ENCODE assay signal across 19 mouse cellular contexts in genomic region chr2:159853891-159854665, GRCm38 (mm10).
DNase-seq lines count a peak whose midpoint lies in the region; ATAC-seq lines count a peak whose summit lies in the region.
"Had no signal": no experiment of that assay in that cellular context is flagged by ENCODE, and none has a peak within 500 bp of the region (broad histone marks: within the 10 kb centered on the region; RNA-seq: fewer than 3 reads in every experiment).

No protein-coding gene starts in this region.

- intact Hi-C loops in gastrocnemius, postnatal 36 days (cut with DNase I), result no loop called here

- no peak overlapping the region for H3K4me2 ChIP-seq in liver, embryonic 12.5 days
- H3K4me2 ChIP-seq: hindbrain, embryonic 13.5 days; limb, embryonic 15.5 days; lung, embryonic 15.5 days; neural tube, embryonic 15.5 days had no signal

- DNase-seq in heart, adult 11 months, result peak; percentile 98
- DNase-seq in heart, postnatal 4 days, result no peak
- peak; percentile 43 to 44 for DNase-seq in lung, adult 18-20 months
- no peak for DNase-seq in lung, postnatal 10 days
- DNase-seq in gastrocnemius, postnatal 36 days, result peak; percentile 35 to 39
- DNase-seq in lung, postnatal 36 days, result peak; percentile 52
- DNase-seq in liver, result no peak
- DNase-seq: cerebellum, postnatal 25 days; layer of hippocampus, adult 9-11 months; thymus, postnatal 36 days had no signal

- WGBS in liver, embryonic 12.5 days (ENCODE audit: insufficient replicate concordance), result 59% methylated on average over 5 of the region's 5 CpGs

- no peaks in the 10 kb centered on the region for H3K27me3 ChIP-seq in liver, embryonic 12.5 days (replicated peaks)
- H3K27me3 ChIP-seq: hindbrain, embryonic 13.5 days; limb, embryonic 15.5 days; lung, embryonic 15.5 days; neural tube, embryonic 15.5 days had no signal

- H3K27ac ChIP-seq in liver, embryonic 12.5 days, result no peak overlapping the region
- H3K27ac ChIP-seq: embryonic facial prominence, embryonic 10.5 days; hindbrain, embryonic 13.5 days; limb, embryonic 15.5 days; lung, embryonic 15.5 days; midbrain, embryonic 10.5 days; neural tube, embryonic 15.5 days had no signal

- no peaks in the 10 kb centered on the region for H3K9me3 ChIP-seq in liver, embryonic 12.5 days (replicated peaks)
- H3K9me3 ChIP-seq: embryonic facial prominence, embryonic 10.5 days; hindbrain, embryonic 13.5 days; limb, embryonic 15.5 days; lung, embryonic 15.5 days; midbrain, embryonic 10.5 days; neural tube, embryonic 15.5 days had no signal

- ATAC-seq in liver, embryonic 12.5 days, result no peak
- ATAC-seq: forebrain, embryonic 16.5 days had no signal

- no peaks in the 10 kb centered on the region for H3K4me1 ChIP-seq in liver, embryonic 12.5 days
- H3K4me1 ChIP-seq: embryonic facial prominence, embryonic 10.5 days; hindbrain, embryonic 13.5 days; limb, embryonic 15.5 days; lung, embryonic 15.5 days; midbrain, embryonic 10.5 days had no signal

- H3K4me3 ChIP-seq in liver, embryonic 12.5 days, result no peak overlapping the region
- H3K4me3 ChIP-seq: embryonic facial prominence, embryonic 10.5 days; erythroblast, embryonic 14.5 days; hindbrain, embryonic 13.5 days; limb, embryonic 15.5 days; lung, embryonic 15.5 days; midbrain, embryonic 10.5 days; neural tube, embryonic 15.5 days had no signal

- H3K9ac ChIP-seq in liver, embryonic 12.5 days, result no peak overlapping the region
- H3K9ac ChIP-seq: hindbrain, embryonic 13.5 days; limb, embryonic 15.5 days; lung, embryonic 15.5 days; neural tube, embryonic 15.5 days had no signal

- H3K36me3 ChIP-seq in liver, embryonic 12.5 days, result no peaks in the 10 kb centered on the region
- H3K36me3 ChIP-seq: embryonic facial prominence, embryonic 10.5 days; hindbrain, embryonic 13.5 days; limb, embryonic 15.5 days; lung, embryonic 15.5 days; midbrain, embryonic 10.5 days; neural tube, embryonic 15.5 days had no signal

Comparison
In these comparisons a context has a peak if more than half of its experiments do, and no peak if none do; other contexts are left out.
1. DNase-seq: peak in heart, adult 11 months (single experiment), lung, adult 18-20 months (2 of 2), gastrocnemius, postnatal 36 days (2 of 2) and lung, postnatal 36 days (single experiment); none in heart, postnatal 4 days (single experiment), lung, postnatal 10 days (single experiment) and liver (single experiment).